Mouse (Mus musculus) liver, embryonic 16.5 days (tissue): ENCODE data around the gene Ephb2. TPM values are rescaled to one million over a fixed set of nuclear protein-coding genes. Genes with fewer than 3 reads are reported as not detected.

Experiments used
- ATAC-seq: fragments of 200-750 bp; cut with Nextera tagmentation; 2 replicates; pipeline ENCODE4 v1.8.0; 2017; ENCODE audit warnings: low read depth, mild to moderate bottlenecking, moderate number of reproducible peaks, moderate library complexity
- H3K27ac ChIP-seq: fragments of 300-500 bp; sonication (generic); 2 replicates; pipeline ENCODE4 v1.5.1; 2014; ENCODE audit warnings: mild to moderate bottlenecking, low read length
- H3K27me3 ChIP-seq: fragments of 300-500 bp; sonication (generic); 2 replicates; pipeline ENCODE4 v1.6.1; 2014; ENCODE audit warnings: low read depth, low read length, mixed read lengths; ENCODE audit not compliant: control insufficient read depth, insufficient read depth
- H3K36me3 ChIP-seq: fragments of 300-500 bp; sonication (generic); 2 replicates; pipeline ENCODE4 v1.6.1; 2014; ENCODE audit warnings: mild to moderate bottlenecking; ENCODE audit not compliant: control insufficient read depth, insufficient read depth
- H3K4me1 ChIP-seq: fragments of 300-500 bp; sonication (generic); 2 replicates; pipeline ENCODE4 v1.6.1; 2014; ENCODE audit warnings: low read depth, low read length, mixed read lengths; ENCODE audit not compliant: control insufficient read depth
- H3K4me2 ChIP-seq: fragments of 300-500 bp; sonication (generic); 2 replicates; pipeline ENCODE4 v1.6.1; 2014; ENCODE audit warnings: low read depth, low read length, mixed read lengths
- H3K4me3 ChIP-seq: fragments of 300-500 bp; sonication (generic); 2 replicates; pipeline ENCODE4 v1.5.1; 2014; ENCODE audit warnings: low read depth, mild to moderate bottlenecking, low read length
- H3K9ac ChIP-seq: fragments of 300-500 bp; sonication (generic); 2 replicates; pipeline ENCODE4 v1.6.1; 2014; ENCODE audit warnings: low read depth, low read length
- H3K9me3 ChIP-seq: fragments of 300-500 bp; sonication (generic); replicated peaks from 2 replicates; pipeline ENCODE4 v1.6.1; 2016; ENCODE audit warnings: low read length; ENCODE audit not compliant: control insufficient read depth
- WGBS: fragments of 180-500 bp; shearing (Covaris S2); extraction: QIAGEN DNeasy Blood & Tissue Kit; methylation state at CpG from one replicate; pipeline ENCODE4 v1.1.7; 2014; ENCODE audit not compliant: insufficient replicate concordance; 5-methylcytosine and 5-hydroxymethylcytosine counted together
- polyA plus RNA-seq: library from polyadenylated mRNA; unstranded; fragments of >200 nt; fragmentation: Nextera tagmentation; extraction: Ambion mirVana; gene quantifications from 2 replicates; pipeline ENCODE4 v1.2.1, GENCODE M21; 2015

Gene Ephb2
- polyA plus RNA-seq, 1 experiment from 2014 or later: 0.18 TPM

- no peak for ATAC-seq
- no peak overlapping the region for H3K4me3 ChIP-seq
- no peak overlapping the region for H3K4me2 ChIP-seq
- no peaks in the 10 kb centered on the region for H3K9me3 ChIP-seq
- no peaks in the 10 kb centered on the region for H3K4me1 ChIP-seq
- 62% methylated on average over 14 of the region's 14 CpGs for WGBS
- H3K36me3 ChIP-seq: no peaks in the 10 kb centered on the region
- no peaks in the 10 kb centered on the region for H3K27me3 ChIP-seq
- H3K9ac ChIP-seq: no peak overlapping the region
- no peak overlapping the region for H3K27ac ChIP-seq
Measured at GRCm38 (mm10) chr4:136741840-136742239, 93.9 kb downstream of the Ephb2 start.

GRCm38 (mm10) chr4:136740963-136741362 is 94.8 kb downstream of the Ephb2 start:
- Histone ChIP-seq H3K9me3 (no peaks in the 10 kb centered on the region), H3K4me3 (no peak overlapping the region), H3K4me1 (no peaks in the 10 kb centered on the region), H3K27me3 (no peaks in the 10 kb centered on the region), H3K27ac (no peak overlapping the region), H3K4me2 (no peak overlapping the region), H3K36me3 (no peaks in the 10 kb centered on the region), H3K9ac (no peak overlapping the region)
- no peak for ATAC-seq
- 72% methylated on average over 5 of the region's 5 CpGs for WGBS

DNA sequence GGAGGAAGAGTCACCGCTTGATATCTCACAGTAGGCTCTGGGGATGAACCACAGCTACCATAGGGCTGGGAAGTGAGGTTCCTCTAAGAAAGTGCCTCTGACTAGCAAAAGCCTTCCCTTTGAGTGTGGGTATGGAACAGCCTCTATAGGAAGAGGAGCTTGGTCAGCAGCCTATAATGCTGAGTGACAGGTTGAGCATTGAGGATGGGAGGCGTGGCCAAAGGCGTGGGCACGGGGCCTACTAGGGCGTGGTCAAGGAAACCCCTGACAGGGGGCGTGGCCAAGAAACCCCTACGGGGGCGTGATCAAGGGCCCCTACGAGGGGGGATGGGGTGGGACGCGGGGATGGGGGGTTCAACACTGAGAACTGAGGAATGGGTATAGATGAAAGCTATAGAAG is 96.6 kb downstream of the Ephb2 start:
- Histone ChIP-seq H3K4me2 (no peak overlapping the region), H3K9ac (no peak overlapping the region), H3K27me3 (no peaks in the 10 kb centered on the region), H3K4me1 (no peaks in the 10 kb centered on the region), H3K36me3 (no peaks in the 10 kb centered on the region), H3K27ac (no peak overlapping the region), H3K9me3 (no peaks in the 10 kb centered on the region), H3K4me3 (no peak overlapping the region)
- ATAC-seq: no peak
- 21% methylated on average over 11 of the region's 11 CpGs for WGBS

DNA sequence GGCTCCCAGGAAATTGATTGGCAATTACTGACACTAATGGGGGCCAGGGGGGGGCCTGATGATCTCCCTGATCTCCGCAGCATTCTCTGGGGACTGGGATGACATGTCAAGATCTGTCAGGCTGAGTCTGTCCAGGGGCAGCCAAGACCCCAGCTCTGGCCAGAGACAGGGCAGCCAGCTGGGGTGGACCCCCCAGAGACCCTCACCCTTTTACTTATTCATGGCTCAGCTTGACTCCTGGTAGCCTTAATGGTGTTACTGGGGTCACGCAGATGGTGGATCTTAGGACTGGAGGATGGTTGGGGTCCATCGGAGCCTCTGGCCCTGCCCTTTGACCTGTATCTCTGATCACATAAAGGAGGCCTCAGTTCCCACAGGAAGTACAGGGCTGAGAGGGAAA is 97.5 kb downstream of the Ephb2 start:
- Histone ChIP-seq H3K4me3 (no peak overlapping the region), H3K9me3 (no peaks in the 10 kb centered on the region), H3K27ac (no peak overlapping the region), H3K9ac (no peak overlapping the region), H3K4me2 (no peak overlapping the region), H3K4me1 (no peaks in the 10 kb centered on the region), H3K27me3 (no peaks in the 10 kb centered on the region), H3K36me3 (no peaks in the 10 kb centered on the region)
- no peak for ATAC-seq
- 54% methylated on average over 3 of the region's 3 CpGs for WGBS

DNA sequence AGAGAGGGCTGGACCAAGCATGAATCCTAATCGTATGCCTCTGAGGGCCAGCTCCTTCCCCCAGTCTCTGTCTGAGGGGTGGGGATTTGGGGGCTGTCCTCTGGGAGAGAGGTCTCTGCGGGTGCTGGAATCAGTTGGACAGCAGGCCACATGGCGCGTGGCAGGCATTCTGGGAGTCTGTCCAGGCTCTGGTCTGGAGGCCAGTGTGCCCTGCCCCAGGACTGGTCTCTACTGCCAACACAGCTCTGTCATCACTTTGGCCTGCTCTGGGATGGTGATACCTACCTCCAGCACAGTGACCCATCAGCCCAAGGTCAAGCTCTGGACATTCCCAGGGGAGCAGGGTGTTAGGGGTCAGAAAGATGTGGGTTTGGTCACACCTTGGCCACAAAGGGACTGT is 99.9 kb downstream of the Ephb2 start:
- H3K4me1 ChIP-seq: no peaks in the 10 kb centered on the region

GRCm38 (mm10) chr4:136734210-136734803 is 101.5 kb downstream of the Ephb2 start:
- Histone ChIP-seq H3K27me3 (no peaks in the 10 kb centered on the region), H3K4me3 (no peak overlapping the region), H3K36me3 (no peaks in the 10 kb centered on the region), H3K27ac (no peak overlapping the region), H3K9me3 (no peaks in the 10 kb centered on the region), H3K4me2 (no peak overlapping the region), H3K9ac (no peak overlapping the region), H3K4me1 (no peaks in the 10 kb centered on the region)
- WGBS: 67% methylated on average over 15 of the region's 15 CpGs
- ATAC-seq: no peak

More for the DNA sequence above, 99.9 kb downstream of the Ephb2 start:
- ATAC-seq: no peak
- Histone ChIP-seq H3K36me3 (no peaks in the 10 kb centered on the region), H3K9me3 (no peaks in the 10 kb centered on the region), H3K27me3 (no peaks in the 10 kb centered on the region), H3K27ac (no peak overlapping the region), H3K4me3 (no peak overlapping the region), H3K9ac (no peak overlapping the region), H3K4me2 (no peak overlapping the region)
- 68% methylated on average over 4 of the region's 4 CpGs for WGBS

- H3K36me3 ChIP-seq: no peaks in the 10 kb centered on the region
- WGBS: 20% methylated on average over 11 of the region's 11 CpGs
- no peaks in the 10 kb centered on the region for H3K9me3 ChIP-seq
- no peaks in the 10 kb centered on the region for H3K27me3 ChIP-seq
- ATAC-seq: no peak
- H3K4me1 ChIP-seq: no peaks in the 10 kb centered on the region
- H3K9ac ChIP-seq: no peak overlapping the region
- H3K4me2 ChIP-seq: no peak overlapping the region
- no peak overlapping the region for H3K27ac ChIP-seq
- H3K4me3 ChIP-seq: no peak overlapping the region
Measured at GRCm38 (mm10) chr4:136733217-136733865, 102.4 kb downstream of the Ephb2 start.

DNA sequence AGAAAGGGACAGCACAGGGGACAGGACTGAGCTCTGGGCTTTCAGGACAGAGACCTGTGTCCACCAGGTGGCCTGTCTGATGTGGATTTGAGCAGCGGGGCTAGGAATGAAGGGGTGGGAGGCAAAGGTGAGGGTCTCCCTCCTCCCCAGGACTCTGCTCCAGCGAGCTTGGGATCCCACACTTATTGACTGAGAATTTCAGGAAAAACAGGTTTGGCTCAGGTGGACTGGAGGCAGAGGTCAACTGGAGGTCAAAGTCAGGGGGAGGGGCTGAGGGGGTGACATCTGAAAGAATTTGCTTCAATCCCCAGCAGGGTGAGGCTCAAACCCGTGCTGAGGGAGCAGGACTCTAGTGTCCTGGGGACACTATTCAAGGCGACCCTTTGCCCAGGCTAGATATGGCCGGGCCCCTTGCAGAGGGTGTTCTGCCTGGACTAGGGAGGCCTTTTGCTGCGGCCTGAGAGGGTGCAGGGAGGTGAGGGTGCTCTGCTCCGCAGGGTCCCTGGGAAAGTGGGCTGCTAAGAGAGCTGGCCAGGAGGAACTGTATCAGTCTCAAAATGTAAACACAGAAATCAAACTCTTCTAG is 103.2 kb downstream of the Ephb2 start:
- no peaks in the 10 kb centered on the region for H3K4me1 ChIP-seq
- no peak overlapping the region for H3K4me2 ChIP-seq
- no peaks in the 10 kb centered on the region for H3K9me3 ChIP-seq
- no peak overlapping the region for H3K27ac ChIP-seq
- no peaks in the 10 kb centered on the region for H3K36me3 ChIP-seq
- WGBS: 47% methylated on average over 7 of the region's 7 CpGs
- no peak for ATAC-seq
- H3K4me3 ChIP-seq: no peak overlapping the region
- no peaks in the 10 kb centered on the region for H3K27me3 ChIP-seq
- no peak overlapping the region for H3K9ac ChIP-seq

GRCm38 (mm10) chr4:136731761-136732160 is 104.0 kb downstream of the Ephb2 start:
- no peaks in the 10 kb centered on the region for H3K4me1 ChIP-seq
- H3K9ac ChIP-seq: no peak overlapping the region
- H3K27me3 ChIP-seq: no peaks in the 10 kb centered on the region
- no peak for ATAC-seq
- no peak overlapping the region for H3K4me2 ChIP-seq
- no peak overlapping the region for H3K4me3 ChIP-seq
- H3K9me3 ChIP-seq: no peaks in the 10 kb centered on the region
- H3K27ac ChIP-seq: no peak overlapping the region
- H3K36me3 ChIP-seq: no peaks in the 10 kb centered on the region
- 64% methylated on average over 5 of the region's 5 CpGs for whole genome bisulfite sequencing
